Mouse (Mus musculus) inflammation-experienced regulatory T-cells, adult 6 months (primary cell): ENCODE data around the gene Jdp2. TPM values are rescaled to one million over a fixed set of nuclear protein-coding genes. Genes with fewer than 3 reads are reported as not detected.

Experiments used
- polyA plus RNA-seq, 3 experiments: library from polyadenylated mRNA; unstranded; fragments of 100-300 nt; shearing (Covaris generic); gene quantifications; one replicate each; pipeline ENCODE4 v1.2.1; 2017

The Jdp2 gene
- polyA plus RNA-seq, 3 experiments from 2014 or later: 0.37 to 0.59 (median 0.58) TPM

Other genes with a start within 250 kb of the Jdp2 start
- gene Tmed10, start 224.2 kb upstream of the Jdp2 start, polyA plus RNA-seq: 100 to 1,000 TPM; 186 to 239 (median 213) TPM
- 10 to 100 TPM; 11.0 to 84.6 (median 15.2) TPM for gene Fos, start 125.1 kb upstream of the Jdp2 start, polyA plus RNA-seq
- 100 to 1,000 TPM; 172 to 296 (median 268) TPM for gene Batf, start 87.6 kb downstream of the Jdp2 start, polyA plus RNA-seq
- under 1 TPM; 0.58 to 0.74 (median 0.60) TPM for gene Flvcr2, start 147.5 kb downstream of the Jdp2 start, polyA plus RNA-seq
- 100 to 1,000 TPM; 134 to 173 (median 139) TPM for gene Erg28, start 225.5 kb downstream of the Jdp2 start, polyA plus RNA-seq
- 1 to 10 TPM; 8.6 to 9.5 (median 8.7) TPM for gene Ttll5, start 225.6 kb downstream of the Jdp2 start, polyA plus RNA-seq